Mouse (Mus musculus): ENCODE data around the gene Noxred1.
"Not testable (repeated sequence)": the region's sequence is repeated elsewhere in the genome, so short reads cannot be mapped to it uniquely, and the experiment has no call there.

The Noxred1 gene

GRCm38 (mm10) chr12:87229633-87230032, 8.9 kb downstream of the Noxred1 start:
- no peak for DNase-seq (ENCODE audit: low spot score)

DNA sequence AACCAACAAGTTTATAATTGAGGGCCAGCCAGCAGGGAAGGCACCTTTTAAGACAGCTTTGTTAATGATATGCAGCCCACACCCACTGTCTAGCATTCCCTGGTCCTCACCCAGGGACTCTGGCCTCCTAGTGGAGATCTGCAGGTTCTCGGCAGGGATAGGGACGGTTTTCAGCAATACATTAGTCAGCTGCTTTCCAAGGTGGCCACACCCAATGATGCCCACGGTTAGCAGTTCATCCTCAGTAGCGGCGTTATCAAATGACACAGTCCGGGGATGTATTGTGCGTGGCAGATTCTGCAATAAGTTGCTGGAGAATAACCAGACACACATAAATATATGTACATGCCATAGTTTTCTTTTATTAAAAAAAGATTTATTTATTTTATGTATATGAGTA, 11.7 kb downstream of the Noxred1 start:
- no peak for DNase-seq (ENCODE audit: low spot score)

GRCm38 (mm10) chr12:87224950-87225349, 13.6 kb downstream of the Noxred1 start:
- no peak for DNase-seq (ENCODE audit: low spot score)

- no peak for DNase-seq (ENCODE audit: low spot score)
Measured at GRCm38 (mm10) chr12:87219362-87219761, 19.2 kb downstream of the Noxred1 start.

DNA sequence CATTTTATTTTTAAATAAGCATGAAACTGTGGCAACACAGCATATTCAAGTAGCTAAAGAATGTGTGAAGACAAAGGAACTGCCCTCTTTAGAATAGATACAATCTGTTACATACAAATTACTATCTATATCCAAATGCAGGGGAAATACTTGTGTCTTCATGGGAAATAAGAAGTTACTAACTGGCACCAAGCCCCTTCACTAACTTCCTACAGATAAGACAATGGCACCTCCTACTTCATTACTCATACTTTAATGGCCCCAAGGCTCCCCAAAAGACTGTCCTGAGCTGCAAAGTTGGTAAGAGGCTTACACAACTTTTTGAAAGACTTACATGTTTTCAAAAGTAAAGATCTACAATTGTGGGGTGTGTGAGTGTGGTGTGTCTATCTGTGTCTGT, 20.9 kb downstream of the Noxred1 start:
- no peak for DNase-seq (ENCODE audit: low spot score)

GRCm38 (mm10) chr12:87216053-87216452, 22.5 kb downstream of the Noxred1 start:
- DNase-seq (ENCODE audit: low spot score) = no peak

DNA sequence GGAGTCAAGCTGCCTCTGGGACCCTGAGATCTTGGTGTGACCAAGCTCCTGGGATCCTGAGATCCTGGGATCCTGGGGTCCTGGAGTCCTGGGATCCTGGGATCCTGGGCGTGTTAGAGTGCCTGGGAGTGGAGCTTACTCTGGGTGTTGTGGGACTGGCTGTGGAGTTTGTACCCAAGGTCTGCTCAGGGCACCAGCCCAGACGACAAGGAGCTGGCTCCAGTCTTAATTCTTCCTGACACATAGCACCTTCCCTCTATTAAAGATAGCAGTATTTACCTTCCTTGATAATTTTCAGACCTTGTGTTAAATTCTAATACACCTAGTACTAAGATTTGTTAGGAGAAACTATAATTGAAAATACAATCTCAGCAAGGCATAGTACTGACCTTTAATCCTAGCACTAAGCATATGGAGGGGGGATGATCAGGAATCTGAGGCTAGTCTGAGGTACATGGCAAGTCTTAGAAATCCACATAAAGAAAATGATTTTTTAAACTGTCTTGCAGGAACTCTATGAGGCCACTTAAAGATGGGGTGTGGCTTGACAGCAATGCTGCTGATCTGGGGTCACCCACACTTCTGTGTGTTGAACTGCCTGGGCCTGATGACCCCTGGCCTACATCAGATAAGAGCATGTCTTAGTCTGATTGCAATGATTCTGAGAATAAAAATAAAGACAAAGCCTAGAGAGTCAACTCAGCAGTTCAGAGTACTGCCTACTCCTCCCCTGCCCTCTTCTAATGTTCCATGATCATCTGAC, 25.5 kb downstream of the Noxred1 start:
- no peak for DNase-seq (ENCODE audit: low spot score)

DNA sequence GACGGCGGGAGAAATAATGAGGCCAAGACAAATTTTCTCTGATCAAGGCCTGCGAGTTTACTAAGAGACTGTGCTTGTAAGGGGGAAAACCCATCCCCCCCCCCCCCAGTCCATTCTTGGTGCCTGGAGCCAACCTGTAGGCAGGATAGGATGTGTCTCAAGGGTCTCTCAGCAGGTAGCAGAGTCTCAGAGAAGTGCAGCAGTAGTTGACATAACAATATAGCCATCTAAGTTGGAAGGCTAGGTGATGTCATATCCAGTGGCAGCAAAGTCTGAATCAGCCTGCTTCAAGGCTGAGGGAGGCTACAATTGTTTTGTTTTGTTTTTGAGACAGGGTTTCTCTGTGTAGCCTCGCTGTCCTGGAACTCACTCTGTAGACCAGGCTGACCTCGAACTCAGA, 32.7 kb downstream of the Noxred1 start:
- DNase-seq (ENCODE audit: low spot score) = not testable (repeated sequence)

DNA sequence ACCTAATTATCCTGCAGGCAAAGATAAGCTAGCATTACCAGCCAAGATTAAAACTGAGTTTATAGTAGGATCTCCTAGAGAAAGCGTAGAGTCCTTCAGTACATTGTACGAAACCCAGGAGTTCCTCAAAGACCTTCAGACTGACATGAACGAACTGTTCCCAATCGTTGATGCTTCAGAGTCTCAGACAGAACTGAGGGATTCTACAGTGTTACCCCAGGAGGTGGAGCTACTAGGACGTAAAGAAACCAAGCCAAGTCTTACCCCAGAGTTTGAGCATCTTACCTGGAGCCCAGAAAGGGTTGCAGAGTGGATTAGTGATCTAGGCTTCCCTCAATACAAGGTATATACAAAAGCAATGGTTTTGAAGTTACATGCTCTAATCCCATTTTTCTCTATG, 36.8 kb downstream of the Noxred1 start:
- DNase-seq (ENCODE audit: low spot score) = no peak

DNA sequence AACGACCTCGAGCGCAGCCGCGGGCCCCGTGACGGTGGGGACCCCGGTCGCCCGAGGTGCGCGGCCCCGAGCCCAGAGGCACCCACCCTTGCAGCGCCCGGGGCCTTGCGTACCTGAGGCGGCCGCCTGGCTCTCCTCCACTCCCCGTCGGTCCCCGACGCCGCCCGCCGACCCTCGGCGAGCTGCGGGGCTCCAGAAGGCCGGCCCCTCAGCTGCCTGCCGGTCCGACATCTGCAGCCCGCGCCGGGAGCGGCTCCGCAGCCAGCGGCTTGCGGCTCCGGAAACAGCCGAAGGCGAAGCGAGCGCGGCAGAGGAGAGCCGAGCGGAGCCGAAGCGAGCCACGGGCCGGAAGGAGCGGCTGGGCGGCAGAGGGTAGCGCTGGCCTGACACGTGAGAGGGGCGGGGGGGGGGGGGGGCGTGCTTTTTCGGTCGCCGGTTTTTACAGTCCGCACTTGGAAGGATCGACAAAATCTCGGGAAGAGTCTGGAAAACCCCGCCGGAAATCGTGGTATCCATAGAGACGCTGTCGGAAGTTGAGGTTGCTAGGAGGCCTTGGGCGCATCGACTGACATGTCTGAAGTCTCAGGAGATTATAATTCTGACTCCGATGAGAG, 38.5 kb downstream of the Noxred1 start, which contains the start of gene Tmed8:
Gene Tmed8, minus strand, starts transcription at position 482 of the 614 bp plus-strand sequence.
- DNase-seq (ENCODE audit: low spot score) = peak; percentile 90

- DNase-seq (ENCODE audit: low spot score) = peak; percentile 55
Measured at GRCm38 (mm10) chr12:87199206-87199972, 39.1 kb downstream of the Noxred1 start, which contains the start of gene Samd15. Gene Samd15, plus strand, starts transcription at chr12:87199723.

- no peak for DNase-seq (ENCODE audit: low spot score)
Measured at GRCm38 (mm10) chr12:87198792-87199191, 39.7 kb downstream of the Noxred1 start.

DNA sequence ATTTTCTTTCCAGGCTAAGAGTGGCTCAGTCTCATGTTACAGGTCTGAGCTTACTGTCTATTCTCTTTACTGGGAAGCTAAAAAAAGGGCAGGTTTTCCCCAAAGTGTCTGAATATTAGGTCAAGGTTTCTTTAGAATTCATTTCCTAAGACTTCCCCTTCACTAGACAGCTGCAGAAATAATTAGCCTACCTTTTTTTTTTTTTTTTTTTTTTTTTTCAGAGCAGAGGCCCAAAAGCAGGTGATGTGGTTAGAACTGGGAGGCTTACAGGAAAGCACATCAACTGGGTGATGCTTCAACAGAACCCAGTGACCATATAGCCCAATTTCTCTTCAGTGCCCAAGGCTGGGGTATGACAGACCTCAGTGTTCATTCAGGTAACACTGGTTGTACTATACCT, 42.2 kb downstream of the Noxred1 start:
- no peak for DNase-seq (ENCODE audit: low spot score)

DNA sequence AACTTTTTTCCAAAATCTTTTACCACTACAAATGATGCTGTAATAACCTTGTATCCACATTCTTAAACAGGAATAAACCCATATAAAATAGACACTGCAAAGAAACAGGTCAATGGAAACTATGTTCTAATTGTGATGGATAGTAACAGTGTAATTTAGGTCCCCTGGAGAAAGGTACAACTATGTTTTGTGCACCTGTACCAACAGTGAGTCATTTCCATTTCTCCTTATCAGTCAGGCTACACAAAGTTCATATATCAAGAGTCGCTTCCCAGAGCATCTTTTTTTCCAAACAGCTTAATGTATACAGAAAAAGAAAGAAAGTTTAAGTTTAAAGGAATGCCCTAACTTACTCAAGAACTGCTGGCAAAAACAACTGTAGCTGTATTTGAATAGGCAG, 43.5 kb downstream of the Noxred1 start:
- no peak for DNase-seq (ENCODE audit: low spot score)

DNA sequence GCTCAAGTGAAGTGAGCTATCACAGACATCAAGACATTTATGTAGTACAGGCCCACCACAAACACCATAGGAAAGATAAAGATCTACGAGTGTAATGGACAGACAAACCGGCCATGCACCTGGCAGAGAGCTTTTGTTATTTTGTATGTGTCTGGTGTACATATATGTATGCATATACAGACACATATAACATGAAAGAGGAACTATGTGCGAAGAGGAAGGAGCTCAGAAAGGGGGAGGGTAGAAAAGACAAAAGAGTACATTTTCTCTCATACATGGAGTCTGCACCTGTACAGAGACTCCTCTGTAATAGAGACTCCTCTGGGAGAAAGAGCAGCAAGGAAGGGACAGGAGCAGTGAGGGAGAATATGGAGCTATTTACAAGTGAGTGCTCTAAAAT, 45.5 kb downstream of the Noxred1 start:
- no peak for DNase-seq (ENCODE audit: low spot score)

- DNase-seq (ENCODE audit: low spot score) = no peak
Measured at GRCm38 (mm10) chr12:87177631-87178030, 60.9 kb downstream of the Noxred1 start.

- DNase-seq (ENCODE audit: low spot score) = peak; percentile 17
Measured at GRCm38 (mm10) chr12:87175194-87175946, 63.2 kb downstream of the Noxred1 start.
